Mouse (Mus musculus) ES-Bruce4 (cell line): Measurements from ENCODE around the gene Clstn3.

Experiments used
- CTCF ChIP-seq: IDR thresholded peaks from one replicate; pipeline ENCODE4 v1.8.1; 2011; ENCODE audit warnings: low read depth, low read length
- EP300 ChIP-seq: IDR thresholded peaks from 2 replicates; pipeline ENCODE4 v1.6.1; 2011; ENCODE audit warnings: low read depth, low read length; ENCODE audit not compliant: insufficient read depth

GRCm38 (mm10) chr6:124446024-124446423 is 18.6 kb downstream of the Clstn3 start:
- TF ChIP-seq CTCF (no peak), EP300 (no peak)
